Mouse (Mus musculus): ENCODE measurements at regions not wholly inside any gene's neighbourhood (a gene's known extent, or its start where the extent isn't known, plus 50 kb on each side); places are given as distances from the start of the nearest gene placed in this dataset.

DNA sequence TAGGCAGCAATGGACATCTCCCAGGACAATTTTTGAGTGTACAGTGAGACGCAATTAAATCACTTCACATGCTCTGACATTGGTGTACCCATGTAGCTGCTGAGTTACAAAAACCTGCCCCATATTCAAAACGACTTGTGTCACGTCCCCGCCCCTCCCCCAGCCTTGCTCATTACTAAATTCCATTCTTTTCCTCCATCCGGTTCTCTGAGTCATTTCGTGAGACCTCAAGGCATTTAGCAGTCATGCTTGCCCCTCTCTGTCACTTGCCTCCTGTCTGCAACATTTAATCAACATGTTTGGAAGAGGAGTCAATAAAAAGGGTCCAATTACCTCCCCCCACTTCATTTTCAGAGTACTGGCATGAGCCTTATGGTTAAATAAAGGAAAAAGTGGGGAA lies 156.3 kb upstream of the Id4 start:
- Histone ChIP-seq H3K4me1 (replicated peaks; ENCODE audit: control insufficient read depth in 2 of 2, insufficient read depth in 2 of 2, low read length in 1 of 2) (no peaks in the 10 kb centered on the region), H3K27me3 (ENCODE audit: control insufficient read depth, insufficient read depth, low read length) (no peaks in the 10 kb centered on the region), H3K9me3 (ENCODE audit: control insufficient read depth, low read length) (no peaks in the 10 kb centered on the region; the same call in 1 of the 2 replicates), H3K4me3 (ENCODE audit: insufficient read depth in 1 of 2, low read depth in 2 of 2, low read length in 2 of 2) (no peak overlapping the region), H3K4me2 (ENCODE audit: low read depth) (no peak overlapping the region), H3K9ac (replicated peaks) (no peak overlapping the region), H3K36me3 (replicated peaks; ENCODE audit: control insufficient read depth, insufficient read depth, low read depth) (no peaks in the 10 kb centered on the region), H3K27ac (no peak overlapping the region)
- no peak for DNase-seq (ENCODE audit: low read depth in 3 of 3, low spot score in 3 of 3)
- WGBS (ENCODE audit: insufficient replicate concordance): 50% methylated on average over 6 of the region's 6 CpGs
- ATAC-seq (ENCODE audit: insufficient read depth): no peak
- TF ChIP-seq EP300 (IDR thresholded peaks at IDR 0.05; ENCODE audit: low read depth) (no peak), CTCF (IDR thresholded peaks at IDR 0.05; ENCODE audit: low read depth) (no peak)

DNA sequence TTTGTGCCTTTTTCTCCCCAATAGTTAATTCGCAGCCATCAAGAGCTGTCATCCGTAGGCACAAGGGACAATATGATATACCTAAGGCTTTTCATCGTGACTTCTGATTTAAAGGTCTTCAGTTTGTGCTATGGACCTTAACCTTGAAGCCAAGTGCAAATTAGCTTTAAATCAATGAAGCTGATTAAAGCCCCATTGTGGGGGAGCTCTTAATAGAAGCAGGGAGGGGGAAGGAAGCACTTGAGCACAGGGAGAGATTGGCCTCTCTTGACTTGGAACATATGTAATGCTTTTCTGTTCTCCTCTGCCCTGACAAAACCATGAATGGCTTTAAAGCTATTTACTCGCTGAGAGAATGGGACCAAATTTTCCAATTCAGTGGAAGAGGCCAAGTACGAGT lies 154.1 kb upstream of the Id4 start:
- DNase-seq (ENCODE audit: low read depth in 3 of 3, low spot score in 3 of 3) (no peak), ATAC-seq (ENCODE audit: insufficient read depth) (no peak)
- WGBS (ENCODE audit: insufficient replicate concordance): 55% methylated on average over 5 of the region's 5 CpGs
- no peak overlapping the region for H3K27ac ChIP-seq
- no peaks in the 10 kb centered on the region for H3K27me3 ChIP-seq (ENCODE audit: control insufficient read depth, insufficient read depth, low read length)
- no peak overlapping the region for H3K4me2 ChIP-seq (ENCODE audit: low read depth)
- TF ChIP-seq CTCF (IDR thresholded peaks at IDR 0.05; ENCODE audit: low read depth): no peak
- TF ChIP-seq EP300 (IDR thresholded peaks at IDR 0.05; ENCODE audit: low read depth): no peak
- no peak overlapping the region for H3K4me3 ChIP-seq (ENCODE audit: insufficient read depth in 1 of 2, low read depth in 2 of 2, low read length in 2 of 2)
- H3K36me3 ChIP-seq (replicated peaks; ENCODE audit: control insufficient read depth, insufficient read depth, low read depth): no peaks in the 10 kb centered on the region
- no peaks in the 10 kb centered on the region; the same call in 1 of the 2 replicates for H3K9me3 ChIP-seq (ENCODE audit: control insufficient read depth, low read length)
- no peaks in the 10 kb centered on the region for H3K4me1 ChIP-seq (replicated peaks; ENCODE audit: control insufficient read depth in 2 of 2, insufficient read depth in 2 of 2, low read length in 1 of 2)
- no peak overlapping the region for H3K9ac ChIP-seq (replicated peaks)

DNA sequence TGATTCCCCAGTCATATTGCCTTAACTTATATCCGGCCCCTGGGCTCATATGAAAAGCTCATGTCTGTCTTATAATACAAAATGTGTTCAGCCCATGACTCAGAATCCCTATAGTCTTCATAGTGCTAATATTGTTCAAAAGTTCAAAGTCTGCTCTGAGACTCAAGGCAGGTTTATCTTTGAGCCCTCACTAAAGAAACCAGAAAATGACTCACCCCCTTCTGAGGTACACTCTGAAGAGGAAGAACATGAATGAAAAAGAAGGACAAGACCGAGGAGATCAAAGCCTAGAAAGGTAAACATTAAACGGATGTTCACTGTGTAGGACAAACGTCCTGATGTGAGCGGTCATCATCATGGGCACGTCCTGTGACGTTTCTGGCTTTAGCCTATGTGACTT lies 145.1 kb upstream of the Id4 start:
- Histone ChIP-seq H3K4me2 (ENCODE audit: low read depth) (no peak overlapping the region), H3K4me1 (replicated peaks; ENCODE audit: control insufficient read depth in 2 of 2, insufficient read depth in 2 of 2, low read length in 1 of 2) (no peaks in the 10 kb centered on the region), H3K9ac (replicated peaks) (no peak overlapping the region), H3K9me3 (ENCODE audit: control insufficient read depth, low read length) (no peaks in the 10 kb centered on the region), H3K4me3 (ENCODE audit: insufficient read depth in 1 of 2, low read depth in 2 of 2, low read length in 2 of 2) (no peak overlapping the region), H3K27me3 (ENCODE audit: control insufficient read depth, insufficient read depth, low read length) (no peaks in the 10 kb centered on the region), H3K27ac (no peak overlapping the region), H3K36me3 (replicated peaks; ENCODE audit: control insufficient read depth, insufficient read depth, low read depth) (no peaks in the 10 kb centered on the region)
- no peak for DNase-seq (ENCODE audit: low read depth in 3 of 3, low spot score in 3 of 3)
- TF ChIP-seq CTCF (IDR thresholded peaks at IDR 0.05; ENCODE audit: low read depth) (no peak), EP300 (IDR thresholded peaks at IDR 0.05; ENCODE audit: low read depth) (no peak)
- 58% methylated on average over 7 of the region's 7 CpGs for WGBS (ENCODE audit: insufficient replicate concordance)
- no peak for ATAC-seq (ENCODE audit: insufficient read depth)

DNA sequence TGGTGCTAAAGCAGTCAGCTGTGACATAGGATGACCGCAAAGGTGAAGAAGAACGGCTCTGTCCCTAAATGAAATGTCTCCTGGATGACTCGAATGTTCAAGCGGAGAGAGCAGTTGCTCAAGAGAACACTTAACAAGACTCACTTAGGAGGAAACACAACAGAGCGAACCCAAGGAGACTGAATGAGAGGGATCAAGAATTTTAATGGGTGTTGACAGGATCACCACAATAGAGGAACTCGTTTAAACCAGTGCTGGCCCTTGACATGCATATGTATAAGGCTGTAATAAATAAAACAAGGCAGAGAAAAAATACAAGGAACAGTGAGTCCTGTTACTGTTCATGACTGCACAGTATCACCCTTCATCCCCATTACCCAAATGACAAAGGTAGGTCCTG lies 134.4 kb upstream of the Id4 start:
- Histone ChIP-seq H3K36me3 (replicated peaks; ENCODE audit: control insufficient read depth, insufficient read depth, low read depth) (no peaks in the 10 kb centered on the region), H3K4me2 (ENCODE audit: low read depth) (no peak overlapping the region), H3K27ac (no peak overlapping the region), H3K27me3 (ENCODE audit: control insufficient read depth, insufficient read depth, low read length) (no peaks in the 10 kb centered on the region; the same call in 1 of the 2 replicates), H3K9ac (replicated peaks) (no peak overlapping the region), H3K4me3 (ENCODE audit: insufficient read depth in 1 of 2, low read depth in 2 of 2, low read length in 2 of 2) (no peak overlapping the region), H3K4me1 (replicated peaks; ENCODE audit: control insufficient read depth in 2 of 2, insufficient read depth in 2 of 2, low read length in 1 of 2) (no peaks in the 10 kb centered on the region), H3K9me3 (ENCODE audit: control insufficient read depth, low read length) (no peaks in the 10 kb centered on the region)
- WGBS (ENCODE audit: insufficient replicate concordance): 56% methylated on average over 6 of the region's 6 CpGs
- ATAC-seq (ENCODE audit: insufficient read depth) (no peak), DNase-seq (ENCODE audit: low read depth in 3 of 3, low spot score in 3 of 3) (no peak)
- TF ChIP-seq EP300 (IDR thresholded peaks at IDR 0.05; ENCODE audit: low read depth): no peak
- TF ChIP-seq CTCF (IDR thresholded peaks at IDR 0.05; ENCODE audit: low read depth): no peak

DNA sequence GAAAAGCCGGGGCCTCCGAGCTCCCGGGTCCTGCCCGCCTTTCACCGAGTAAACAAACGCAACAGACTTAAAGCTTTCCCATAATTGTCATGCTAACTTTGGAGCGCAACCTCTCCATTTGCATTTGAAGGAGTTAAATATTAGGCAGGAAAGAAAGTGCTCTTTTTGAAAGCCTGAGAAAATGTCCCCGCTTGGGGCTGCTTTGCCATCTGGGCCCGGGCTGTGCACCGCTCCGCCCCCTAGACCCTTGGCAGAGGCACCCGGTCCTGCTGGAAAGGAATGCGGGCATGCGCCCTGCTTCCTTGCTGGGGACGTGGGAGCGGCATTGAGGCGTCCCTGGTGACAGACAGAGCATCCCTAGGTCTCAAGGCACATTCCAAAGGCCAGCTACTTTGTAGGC lies 130.3 kb upstream of the Id4 start:
- no peaks in the 10 kb centered on the region; the same call in 1 of the 2 replicates for H3K27me3 ChIP-seq (ENCODE audit: control insufficient read depth, insufficient read depth, low read length)
- no peak overlapping the region for H3K4me2 ChIP-seq (ENCODE audit: low read depth)
- no peak for ATAC-seq (ENCODE audit: insufficient read depth)
- no peaks in the 10 kb centered on the region for H3K9me3 ChIP-seq (ENCODE audit: control insufficient read depth, low read length)
- no peak overlapping the region for H3K27ac ChIP-seq
- 8% methylated on average over 17 of the region's 17 CpGs for WGBS (ENCODE audit: insufficient replicate concordance)
- no peak for DNase-seq (ENCODE audit: low read depth in 3 of 3, low spot score in 3 of 3)
- H3K4me3 ChIP-seq (ENCODE audit: insufficient read depth in 1 of 2, low read depth in 2 of 2, low read length in 2 of 2): no peak overlapping the region
- H3K9ac ChIP-seq (replicated peaks): no peak overlapping the region
- no peaks in the 10 kb centered on the region for H3K36me3 ChIP-seq (replicated peaks; ENCODE audit: control insufficient read depth, insufficient read depth, low read depth)
- no peak for TF ChIP-seq EP300 (IDR thresholded peaks at IDR 0.05; ENCODE audit: low read depth)
- no peak for TF ChIP-seq CTCF (IDR thresholded peaks at IDR 0.05; ENCODE audit: low read depth)
- no peaks in the 10 kb centered on the region for H3K4me1 ChIP-seq (replicated peaks; ENCODE audit: control insufficient read depth in 2 of 2, insufficient read depth in 2 of 2, low read length in 1 of 2)
